In genomic region chr17:44134106-44134505, GRCm38 (mm10) we compare ENCODE assay signal across 21 mouse cellular contexts. TPM values are rescaled to one million over a fixed set of nuclear protein-coding genes. Genes with fewer than 3 reads are reported as not detected.
DNase-seq lines count a peak whose midpoint lies in the region; ATAC-seq and TF ChIP-seq lines count a peak whose summit lies in the region.
"Had no signal": no experiment of that assay in that cellular context is flagged by ENCODE, and none has a peak within 500 bp of the region (broad histone marks: within the 10 kb centered on the region; RNA-seq: fewer than 3 reads in every experiment).

No protein-coding gene starts in this region.

- TF ChIP-seq CTCF in kidney, adult 2 months (conservative IDR thresholded peaks at IDR 0.05; ENCODE audit: insufficient read depth, insufficient read length, low read depth, low read length): no peak
- TF ChIP-seq CTCF in intestine, postnatal 0 days (IDR thresholded peaks at IDR 0.05; ENCODE audit: low read depth): no peak

- H3K9me3 ChIP-seq in kidney, embryonic 14.5 days (ENCODE audit: control insufficient read depth, low read length): no peaks in the 10 kb centered on the region
- no peaks in the 10 kb centered on the region for H3K9me3 ChIP-seq in midbrain, embryonic 14.5 days (ENCODE audit: control insufficient read depth, low read length)
- no peaks in the 10 kb centered on the region for H3K9me3 ChIP-seq in midbrain, embryonic 15.5 days
- no peaks in the 10 kb centered on the region for H3K9me3 ChIP-seq in intestine, postnatal 0 days (ENCODE audit: control insufficient read depth)
- H3K9me3 ChIP-seq: hindbrain, embryonic 15.5 days; lung, embryonic 15.5 days; neural tube, embryonic 15.5 days had no signal

- H3K9ac ChIP-seq in kidney, embryonic 14.5 days (ENCODE audit: low read depth, low read length): no peak overlapping the region
- H3K9ac ChIP-seq in midbrain, embryonic 14.5 days (replicated peaks; ENCODE audit: low read length): no peak overlapping the region
- no peak overlapping the region for H3K9ac ChIP-seq in midbrain, embryonic 15.5 days
- H3K9ac ChIP-seq in intestine, postnatal 0 days (ENCODE audit: low read depth, low read length): no peak overlapping the region
- H3K9ac ChIP-seq: hindbrain, embryonic 15.5 days; lung, embryonic 15.5 days; neural tube, embryonic 15.5 days had no signal

- H3K36me3 ChIP-seq in kidney, adult 2 months (ENCODE audit: control insufficient read depth, insufficient read depth, low read length): no peaks in the 10 kb centered on the region
- H3K36me3 ChIP-seq in kidney, embryonic 14.5 days (ENCODE audit: control insufficient read depth, insufficient read depth, low read length): no peaks in the 10 kb centered on the region
- H3K36me3 ChIP-seq in midbrain, embryonic 14.5 days (ENCODE audit: control insufficient read depth, insufficient read depth, low read length): no peaks in the 10 kb centered on the region
- H3K36me3 ChIP-seq in midbrain, embryonic 15.5 days (replicated peaks): no peaks in the 10 kb centered on the region
- H3K36me3 ChIP-seq in intestine, postnatal 0 days (ENCODE audit: control insufficient read depth, insufficient read depth): no peaks in the 10 kb centered on the region
- H3K36me3 ChIP-seq: hindbrain, embryonic 15.5 days; lung, embryonic 15.5 days; neural tube, embryonic 15.5 days had no signal

- TF ChIP-seq POLR2A in kidney, adult 2 months (IDR thresholded peaks at IDR 0.05; ENCODE audit: low read depth, low read length): no peak

- 45% methylated on average over 6 of the region's 6 CpGs for WGBS in kidney, adult 2 months
- 79% methylated on average over 6 of the region's 6 CpGs for WGBS in kidney, embryonic 14.5 days
- WGBS in midbrain, embryonic 14.5 days: 66% methylated on average over 6 of the region's 6 CpGs
- WGBS in midbrain, embryonic 15.5 days: 59% methylated on average over 6 of the region's 6 CpGs
- WGBS in intestine, postnatal 0 days: 34% methylated on average over 6 of the region's 6 CpGs

- ATAC-seq in kidney, embryonic 14.5 days (ENCODE audit: low FRiP score, low TSS enrichment): no peak
- no peak for ATAC-seq in midbrain, embryonic 14.5 days (ENCODE audit: low FRiP score, low TSS enrichment)
- no peak for ATAC-seq in midbrain, embryonic 15.5 days (replicated peaks)
- ATAC-seq in intestine, postnatal 0 days: peak; percentile 26; the same call in 1 of the 2 replicates
- ATAC-seq: CD4-positive, CD25-positive, alpha-beta regulatory T cell, adult 4 months; forebrain, embryonic 14.5 days had no signal

- no peaks in the 10 kb centered on the region for H3K27me3 ChIP-seq in kidney, adult 2 months (replicated peaks; ENCODE audit: control insufficient read depth, insufficient read depth, low read length)
- no peaks in the 10 kb centered on the region for H3K27me3 ChIP-seq in kidney, embryonic 14.5 days (ENCODE audit: control insufficient read depth, insufficient read depth, low read length)
- no peaks in the 10 kb centered on the region for H3K27me3 ChIP-seq in midbrain, embryonic 14.5 days (ENCODE audit: control insufficient read depth, insufficient read depth, low read length)
- H3K27me3 ChIP-seq in midbrain, embryonic 15.5 days (replicated peaks): no peaks in the 10 kb centered on the region
- no peaks in the 10 kb centered on the region for H3K27me3 ChIP-seq in intestine, postnatal 0 days (replicated peaks; ENCODE audit: control insufficient read depth, insufficient read depth, low read length)
- H3K27me3 ChIP-seq: lung, embryonic 15.5 days; neural tube, embryonic 15.5 days had no signal

- H3K4me3 ChIP-seq in kidney, adult 2 months (ENCODE audit: insufficient read depth, low read depth, low read length): no peak overlapping the region
- no peak overlapping the region for H3K4me3 ChIP-seq in kidney, embryonic 14.5 days (ENCODE audit: low read length)
- no peak overlapping the region for H3K4me3 ChIP-seq in midbrain, embryonic 14.5 days (replicated peaks; ENCODE audit: low read depth, low read length)
- no peak overlapping the region for H3K4me3 ChIP-seq in midbrain, embryonic 15.5 days
- peak overlapping the region; percentile 49 for H3K4me3 ChIP-seq in intestine, postnatal 0 days (ENCODE audit: low read depth, low read length)
- H3K4me3 ChIP-seq: hindbrain, embryonic 15.5 days; lung, embryonic 15.5 days; neural tube, embryonic 15.5 days had no signal

- no peak overlapping the region for H3K4me2 ChIP-seq in kidney, embryonic 14.5 days (replicated peaks; ENCODE audit: low read depth, low read length)
- H3K4me2 ChIP-seq in midbrain, embryonic 14.5 days (ENCODE audit: low read length): no peak overlapping the region
- H3K4me2 ChIP-seq in midbrain, embryonic 15.5 days: no peak overlapping the region
- peak overlapping the region; percentile 64 for H3K4me2 ChIP-seq in intestine, postnatal 0 days (replicated peaks; ENCODE audit: low read depth)
- H3K4me2 ChIP-seq: heart, embryonic 11.5 days; hindbrain, embryonic 15.5 days; lung, embryonic 15.5 days; neural tube, embryonic 15.5 days had no signal

- peak overlapping the region; percentile 47; the same call in 1 of the 2 replicates for H3K27ac ChIP-seq in kidney, adult 2 months (ENCODE audit: insufficient read depth, low read depth, low read length)
- H3K27ac ChIP-seq in kidney, embryonic 14.5 days (ENCODE audit: low read depth, low read length): no peak overlapping the region
- no peak overlapping the region for H3K27ac ChIP-seq in midbrain, embryonic 14.5 days (replicated peaks; ENCODE audit: low read depth, low read length)
- no peak overlapping the region for H3K27ac ChIP-seq in midbrain, embryonic 15.5 days
- H3K27ac ChIP-seq in intestine, postnatal 0 days (ENCODE audit: low read depth, low read length): peak overlapping the region; percentile 74
- H3K27ac ChIP-seq: hindbrain, embryonic 15.5 days; lung, embryonic 15.5 days; neural tube, embryonic 15.5 days had no signal

- peaks cover 5% of the 10 kb centered on the region; the same call in 1 of the 2 replicates for H3K4me1 ChIP-seq in kidney, adult 2 months (ENCODE audit: control insufficient read depth, insufficient read depth, low read length)
- H3K4me1 ChIP-seq in kidney, embryonic 14.5 days (ENCODE audit: control insufficient read depth, insufficient read depth, low read length): 0 out of 2 replicates have a peak, but pooled peaks cover 2% of the 10 kb centered on the region
- no peaks in the 10 kb centered on the region for H3K4me1 ChIP-seq in midbrain, embryonic 14.5 days (ENCODE audit: control insufficient read depth, insufficient read depth, low read length)
- H3K4me1 ChIP-seq in midbrain, embryonic 15.5 days: 0 out of 2 replicates have a peak, but pooled peaks cover 4% of the 10 kb centered on the region
- no peaks in the 10 kb centered on the region for H3K4me1 ChIP-seq in intestine, postnatal 0 days (replicated peaks; ENCODE audit: control insufficient read depth, insufficient read depth, low read length)
- H3K4me1 ChIP-seq: hindbrain, embryonic 15.5 days; neural tube, embryonic 15.5 days had no signal

- DNase-seq in kidney, adult 2 months: no peak
- DNase-seq in midbrain, embryonic 14.5 days: peak; percentile 20
- no peak for DNase-seq in urinary bladder, postnatal 4 days (ENCODE audit: low spot score in 2 of 2)
- DNase-seq in adrenal gland, adult (ENCODE audit: inconsistent age in 2 of 2, low spot score in 1 of 2): no peak
- DNase-seq in neural tube, embryonic 10.5 days (ENCODE audit: extremely low spot score, low spot score): no peak
- DNase-seq: adrenal gland, postnatal 36 days; cerebellum, adult 11 months; cerebellum, postnatal 10 days; layer of hippocampus, adult 9-11 months; lung, postnatal 36 days; right cerebral cortex, adult 18-20 months; right cerebral cortex, postnatal 4 days had no signal

RNA-seq across cellular contexts. Expression of gene Enpp4, which starts 28.5 kb away (rescaled TPM):
- 7.2 and 8.2 TPM in 2 replicates for polyA plus RNA-seq in kidney, adult 2 months (2012; rRNA removed)
- polyA plus RNA-seq in kidney, embryonic 14.5 days (2014; fragmentation: Nextera tagmentation; extraction: Ambion mirVana): 3.0 and 5.4 TPM in 2 replicates
- polyA plus RNA-seq in midbrain, embryonic 14.5 days (2014; fragmentation: Nextera tagmentation; extraction: Ambion mirVana): 5.5 and 5.9 TPM in 2 replicates
- polyA plus RNA-seq in midbrain, embryonic 15.5 days (2015; fragmentation: Nextera tagmentation; extraction: Ambion mirVana): 5.9 and 6.6 TPM in 2 replicates
- polyA plus RNA-seq in intestine, postnatal 0 days (2015; fragmentation: Nextera tagmentation; extraction: Ambion mirVana): 3.1 and 3.6 TPM in 2 replicates

RNA-seq across cellular contexts. Expression of gene Clic5, which starts 54.3 kb away (rescaled TPM):
- polyA plus RNA-seq in kidney, adult 2 months (2012; rRNA removed): 21.1 and 25.2 TPM in 2 replicates
- 1.9 and 5.5 TPM in 2 replicates for polyA plus RNA-seq in kidney, embryonic 14.5 days (2014; fragmentation: Nextera tagmentation; extraction: Ambion mirVana)
- polyA plus RNA-seq in midbrain, embryonic 14.5 days (2014; fragmentation: Nextera tagmentation; extraction: Ambion mirVana): 0.28 and 0.71 TPM in 2 replicates
- polyA plus RNA-seq in midbrain, embryonic 15.5 days (2015; fragmentation: Nextera tagmentation; extraction: Ambion mirVana): 0.33 and 0.44 TPM in 2 replicates
- polyA plus RNA-seq in intestine, postnatal 0 days (2015; fragmentation: Nextera tagmentation; extraction: Ambion mirVana): 20.8 and 26.8 TPM in 2 replicates

RNA-seq across cellular contexts. Expression of gene Enpp5, which starts 55.5 kb away (rescaled TPM):
- polyA plus RNA-seq in kidney, adult 2 months (2012; rRNA removed): 89.5 and 98.4 TPM in 2 replicates
- polyA plus RNA-seq in kidney, embryonic 14.5 days (2014; fragmentation: Nextera tagmentation; extraction: Ambion mirVana): 11.8 and 12.5 TPM in 2 replicates
- 80.2 and 82.7 TPM in 2 replicates for polyA plus RNA-seq in midbrain, embryonic 14.5 days (2014; fragmentation: Nextera tagmentation; extraction: Ambion mirVana)
- polyA plus RNA-seq in midbrain, embryonic 15.5 days (2015; fragmentation: Nextera tagmentation; extraction: Ambion mirVana): 112 and 121 TPM in 2 replicates
- 33.8 and 43.1 TPM in 2 replicates for polyA plus RNA-seq in intestine, postnatal 0 days (2015; fragmentation: Nextera tagmentation; extraction: Ambion mirVana)

Comparison
In these comparisons a context has a peak if more than half of its experiments do, and no peak if none do; other contexts are left out.
1. H3K27ac ChIP-seq: peak in kidney, adult 2 months (single experiment) and intestine, postnatal 0 days (single experiment); none in kidney, embryonic 14.5 days (single experiment), midbrain, embryonic 14.5 days (single experiment) and midbrain, embryonic 15.5 days (single experiment).